Mouse (Mus musculus): ENCODE data around the gene Coq8b.

GRCm38 (mm10) chr7:27203730-27204449, 28.9 kb upstream of the Coq8b start:
- no peak for TF ChIP-seq CTCF (IDR thresholded peaks at IDR 0.05; ENCODE audit: control insufficient read depth, insufficient read depth, insufficient read length)
- TF ChIP-seq USF1 (IDR thresholded peaks at IDR 0.05; ENCODE audit: low read depth) = no peak
- no peak for TF ChIP-seq MYOG (IDR thresholded peaks at IDR 0.05; ENCODE audit: control insufficient read depth, extremely low read depth, insufficient read length)
- TF ChIP-seq MAX (IDR thresholded peaks at IDR 0.05) = no peak
- TF ChIP-seq MYOD1 (IDR thresholded peaks at IDR 0.05; ENCODE audit: control insufficient read depth, insufficient read length, low read depth) = no peak
- TF ChIP-seq CEBPB (IDR thresholded peaks at IDR 0.05; ENCODE audit: low read depth) = no peak

All from C2C12 (cell line).